ENCODE assay signal across 23 mouse cellular contexts in the genomic region with DNA sequence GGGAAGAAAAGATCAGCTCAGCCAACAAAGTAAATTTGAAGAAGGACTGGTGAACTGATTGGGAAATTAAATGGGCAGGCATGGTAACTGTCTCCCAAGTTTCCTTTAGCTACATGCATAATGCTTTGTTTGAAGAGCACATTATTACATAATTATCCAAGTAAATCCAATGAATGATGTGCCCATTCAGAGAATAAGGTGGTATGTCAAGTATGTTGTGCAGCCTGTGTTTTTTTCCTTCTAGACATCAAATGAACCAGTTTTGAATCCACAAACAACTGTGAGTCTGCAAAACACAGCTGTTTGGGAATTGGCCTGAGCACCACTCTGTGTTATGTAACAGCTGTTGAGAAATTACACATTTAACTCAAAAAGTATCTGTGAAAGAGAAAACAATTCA.
DNase-seq lines count a peak whose midpoint lies in the region; ATAC-seq and TF ChIP-seq lines count a peak whose summit lies in the region.
"Had no signal": no experiment of that assay in that cellular context is flagged by ENCODE, and none has a peak within 500 bp of the region (broad histone marks: within the 10 kb centered on the region; RNA-seq: fewer than 3 reads in every experiment).

No protein-coding gene starts in this region.

- no peak for ATAC-seq in embryonic facial prominence, embryonic 14.5 days (ENCODE audit: low read depth)
- peak; percentile 78; the same call in 1 of the 2 replicates for ATAC-seq in lung, embryonic 15.5 days (ENCODE audit: borderline replicate concordance, extremely low read depth, low FRiP score, low TSS enrichment)
- ATAC-seq: forebrain, embryonic 13.5 days had no signal

- H3K4me3 ChIP-seq in embryonic facial prominence, embryonic 14.5 days (ENCODE audit: low read depth, low read length) = no peak overlapping the region
- no peak overlapping the region for H3K4me3 ChIP-seq in embryonic facial prominence, embryonic 10.5 days
- H3K4me3 ChIP-seq in heart, adult 2 months = no peak overlapping the region
- H3K4me3 ChIP-seq in lung, embryonic 15.5 days = no peak overlapping the region
- H3K4me3 ChIP-seq: embryonic facial prominence, embryonic 12.5 days; erythroblast, embryonic 14.5 days; forebrain, embryonic 13.5 days; hindbrain, embryonic 15.5 days; limb, embryonic 13.5 days; liver, embryonic 13.5 days had no signal

- TF ChIP-seq CTCF in heart, adult 2 months (IDR thresholded peaks at IDR 0.05) = no peak

- H3K4me2 ChIP-seq in embryonic facial prominence, embryonic 14.5 days (ENCODE audit: low read depth, low read length) = no peak overlapping the region
- H3K4me2 ChIP-seq in lung, embryonic 15.5 days = no peak overlapping the region
- H3K4me2 ChIP-seq: embryonic facial prominence, embryonic 12.5 days; forebrain, embryonic 13.5 days; heart, embryonic 11.5 days; hindbrain, embryonic 15.5 days; limb, embryonic 13.5 days; liver, embryonic 13.5 days; midbrain, embryonic 11.5 days had no signal

- no peaks in the 10 kb centered on the region for H3K9me3 ChIP-seq in embryonic facial prominence, embryonic 14.5 days (ENCODE audit: control insufficient read depth, low read length)
- H3K9me3 ChIP-seq in embryonic facial prominence, embryonic 10.5 days = no peaks in the 10 kb centered on the region
- H3K9me3 ChIP-seq in lung, embryonic 15.5 days = no peaks in the 10 kb centered on the region
- H3K9me3 ChIP-seq: embryonic facial prominence, embryonic 12.5 days; forebrain, embryonic 13.5 days; hindbrain, embryonic 15.5 days; limb, embryonic 13.5 days; liver, embryonic 13.5 days had no signal

- intact Hi-C loops in heart, adult 2 months (cut with DNase I) = loop anchor here (10.0 kb wide), 1 partner anchor 115 kb away; no protein-coding TSS in a partner anchor

- no peak overlapping the region for H3K9ac ChIP-seq in embryonic facial prominence, embryonic 14.5 days (ENCODE audit: low read depth, low read length)
- no peak overlapping the region for H3K9ac ChIP-seq in heart, adult 2 months (ENCODE audit: low read depth, low read length)
- no peak overlapping the region for H3K9ac ChIP-seq in lung, embryonic 15.5 days
- H3K9ac ChIP-seq: embryonic facial prominence, embryonic 12.5 days; forebrain, embryonic 13.5 days; hindbrain, embryonic 15.5 days; limb, embryonic 13.5 days; liver, embryonic 13.5 days had no signal

- DNase-seq in embryonic facial prominence, embryonic 14.5 days (ENCODE audit: low spot score) = peak; percentile 10
- no peak for DNase-seq in embryonic facial prominence, embryonic 10.5 days (ENCODE audit: low spot score)
- peak; percentile 23 to 50 for DNase-seq in heart, adult 9 months (ENCODE audit: low spot score in 2 of 2)
- DNase-seq in heart, adult 2 months = no peak
- no peak for DNase-seq in lung, postnatal 4 days
- peak; percentile 55 for DNase-seq in lung, postnatal 25 days (ENCODE audit: low spot score)
- DNase-seq in frontal cortex, adult 2 months (ENCODE audit: extremely low spot score in 1 of 2, low spot score in 1 of 2) = no peak
- DNase-seq: cerebellum, adult 11 months; cerebellum, postnatal 14 days; gastrocnemius, postnatal 10 days; kidney, adult 8-10 months; kidney, postnatal 25 days; liver, embryonic 13.5 days; thymus, adult 18-20 months; thymus, postnatal 36 days had no signal

- no peak overlapping the region for H3K27ac ChIP-seq in embryonic facial prominence, embryonic 14.5 days (replicated peaks; ENCODE audit: low read depth, low read length)
- H3K27ac ChIP-seq in embryonic facial prominence, embryonic 10.5 days (replicated peaks) = no peak overlapping the region
- H3K27ac ChIP-seq in heart, adult 2 months = no peak overlapping the region
- H3K27ac ChIP-seq in lung, embryonic 15.5 days = no peak overlapping the region
- H3K27ac ChIP-seq: embryonic facial prominence, embryonic 12.5 days; forebrain, embryonic 13.5 days; hindbrain, embryonic 15.5 days; limb, embryonic 13.5 days; liver, embryonic 13.5 days had no signal

- no peak for TF ChIP-seq EP300 in heart, adult 2 months (IDR thresholded peaks at IDR 0.05; ENCODE audit: insufficient read depth, low read depth, low read length)

- TF ChIP-seq POLR2A in heart, adult 2 months (IDR thresholded peaks at IDR 0.05; ENCODE audit: insufficient read depth, low read depth, low read length) = no peak

- no peaks in the 10 kb centered on the region for H3K79me2 ChIP-seq in heart, adult 2 months (replicated peaks; ENCODE audit: control insufficient read depth, insufficient read depth, low read length)

- H3K36me3 ChIP-seq in embryonic facial prominence, embryonic 14.5 days (ENCODE audit: control insufficient read depth, insufficient read depth, low read length) = no peaks in the 10 kb centered on the region
- H3K36me3 ChIP-seq in embryonic facial prominence, embryonic 10.5 days (replicated peaks) = no peaks in the 10 kb centered on the region
- H3K36me3 ChIP-seq in heart, adult 2 months (ENCODE audit: control insufficient read depth, insufficient read depth, low read length) = no peaks in the 10 kb centered on the region
- H3K36me3 ChIP-seq in lung, embryonic 15.5 days = no peaks in the 10 kb centered on the region
- H3K36me3 ChIP-seq: embryonic facial prominence, embryonic 12.5 days; hindbrain, embryonic 15.5 days; limb, embryonic 13.5 days; liver, embryonic 13.5 days had no signal

- H3K4me1 ChIP-seq in embryonic facial prominence, embryonic 14.5 days (ENCODE audit: control insufficient read depth, insufficient read depth, low read length) = no peaks in the 10 kb centered on the region
- no peaks in the 10 kb centered on the region for H3K4me1 ChIP-seq in embryonic facial prominence, embryonic 10.5 days
- H3K4me1 ChIP-seq in heart, adult 2 months (ENCODE audit: control insufficient read depth, insufficient read depth, low read length) = no peaks in the 10 kb centered on the region; the same call in 1 of the 2 replicates
- peaks cover 19% of the 10 kb centered on the region for H3K4me1 ChIP-seq in lung, embryonic 15.5 days
- H3K4me1 ChIP-seq: embryonic facial prominence, embryonic 12.5 days; forebrain, embryonic 13.5 days; hindbrain, embryonic 15.5 days; limb, embryonic 13.5 days; liver, embryonic 13.5 days had no signal

- no peaks in the 10 kb centered on the region for H3K27me3 ChIP-seq in embryonic facial prominence, embryonic 14.5 days (replicated peaks; ENCODE audit: control insufficient read depth, insufficient read depth, low read length)
- no peaks in the 10 kb centered on the region for H3K27me3 ChIP-seq in embryonic facial prominence, embryonic 10.5 days (replicated peaks; ENCODE audit: low read depth, poor library complexity, severe bottlenecking)
- no peaks in the 10 kb centered on the region for H3K27me3 ChIP-seq in heart, adult 2 months (ENCODE audit: control insufficient read depth, insufficient read depth, low read length)
- H3K27me3 ChIP-seq in lung, embryonic 15.5 days = no peaks in the 10 kb centered on the region
- H3K27me3 ChIP-seq: embryonic facial prominence, embryonic 12.5 days; forebrain, embryonic 13.5 days; hindbrain, embryonic 15.5 days; limb, embryonic 13.5 days; liver, embryonic 13.5 days had no signal

Comparison
In these comparisons a context has a peak if more than half of its experiments do, and no peak if none do; other contexts are left out.
1. DNase-seq: peak in embryonic facial prominence, embryonic 14.5 days (single experiment), heart, adult 9 months (2 of 2) and lung, postnatal 25 days (single experiment); none in embryonic facial prominence, embryonic 10.5 days (single experiment), heart, adult 2 months (0 of 2), lung, postnatal 4 days (0 of 2) and frontal cortex, adult 2 months (0 of 2).